9 mouse cellular contexts compared by ENCODE assay signal in genomic region chr7:19068707-19069106, GRCm38 (mm10). TPM values are rescaled to one million over a fixed set of nuclear protein-coding genes. Genes with fewer than 3 reads are reported as not detected.
DNase-seq lines count a peak whose midpoint lies in the region; ATAC-seq and TF ChIP-seq lines count a peak whose summit lies in the region.
"Had no signal": no experiment of that assay in that cellular context is flagged by ENCODE, and none has a peak within 500 bp of the region (broad histone marks: within the 10 kb centered on the region; RNA-seq: fewer than 3 reads in every experiment).

No protein-coding gene starts in this region.

- no peak overlapping the region for H3K4me3 ChIP-seq in ES-Bruce4 (ENCODE audit: low read depth, low read length)
- no peak overlapping the region for H3K4me3 ChIP-seq in embryonic facial prominence, embryonic 10.5 days
- no peak overlapping the region for H3K4me3 ChIP-seq in limb, embryonic 14.5 days (replicated peaks; ENCODE audit: low read length)
- no peak overlapping the region for H3K4me3 ChIP-seq in small intestine, adult 2 months (ENCODE audit: low read depth, low read length)
- H3K4me3 ChIP-seq: neural tube, embryonic 12.5 days had no signal

- TF ChIP-seq EP300 in ES-Bruce4 (IDR thresholded peaks at IDR 0.05; ENCODE audit: insufficient read depth, low read depth, low read length), result no peak

- no peaks in the 10 kb centered on the region for H3K9me3 ChIP-seq in ES-Bruce4 (replicated peaks; ENCODE audit: control insufficient read depth, insufficient read depth, low read length, poor library complexity, severe bottlenecking)
- peaks cover 10% of the 10 kb centered on the region for H3K9me3 ChIP-seq in embryonic facial prominence, embryonic 10.5 days
- no peaks in the 10 kb centered on the region for H3K9me3 ChIP-seq in limb, embryonic 14.5 days (ENCODE audit: control insufficient read depth, low read length)
- H3K9me3 ChIP-seq: neural tube, embryonic 12.5 days had no signal

- WGBS in embryonic facial prominence, embryonic 10.5 days, result 7% methylated on average over 2 of the region's 2 CpGs
- WGBS in limb, embryonic 14.5 days, result 9% methylated on average over 2 of the region's 2 CpGs
- WGBS in small intestine, adult 2 months, result 0% methylated on average over 2 of the region's 2 CpGs

- H3K27me3 ChIP-seq in ES-Bruce4 (ENCODE audit: control insufficient read depth, insufficient read depth, low read length, poor library complexity, severe bottlenecking), result no peaks in the 10 kb centered on the region
- peaks cover 43% of the 10 kb centered on the region for H3K27me3 ChIP-seq in embryonic facial prominence, embryonic 10.5 days (replicated peaks; ENCODE audit: low read depth, poor library complexity, severe bottlenecking)
- peaks cover 31% of the 10 kb centered on the region for H3K27me3 ChIP-seq in limb, embryonic 14.5 days (ENCODE audit: control insufficient read depth, insufficient read depth, low read length)
- peaks cover 19% of the 10 kb centered on the region for H3K27me3 ChIP-seq in small intestine, adult 2 months (ENCODE audit: control insufficient read depth, insufficient read depth, low read length)

- H3K9ac ChIP-seq in ES-Bruce4 (ENCODE audit: low read depth, poor library complexity, severe bottlenecking), result no peak overlapping the region
- no peak overlapping the region for H3K9ac ChIP-seq in limb, embryonic 14.5 days (ENCODE audit: low read depth, low read length, severe bottlenecking)
- H3K9ac ChIP-seq: neural tube, embryonic 12.5 days had no signal

- no peak overlapping the region for H3K27ac ChIP-seq in ES-Bruce4 (ENCODE audit: insufficient read depth, low read length)
- no peak overlapping the region for H3K27ac ChIP-seq in embryonic facial prominence, embryonic 10.5 days (replicated peaks)
- no peak overlapping the region for H3K27ac ChIP-seq in limb, embryonic 14.5 days (replicated peaks; ENCODE audit: low read depth, low read length)
- no peak overlapping the region for H3K27ac ChIP-seq in small intestine, adult 2 months (ENCODE audit: insufficient read depth, low read depth, low read length)
- H3K27ac ChIP-seq: neural tube, embryonic 12.5 days had no signal

- peak; percentile 67 to 68 for DNase-seq in left cerebral cortex, adult 18-20 months (ENCODE audit: low spot score in 2 of 2)
- DNase-seq in left cerebral cortex, adult 11 months (ENCODE audit: low spot score), result no peak
- peak; percentile 87 for DNase-seq in ZHBTc4 (ENCODE audit: low read depth, low spot score)
- peak; percentile 75 for DNase-seq in embryonic facial prominence, embryonic 10.5 days (ENCODE audit: low spot score)
- DNase-seq in limb, embryonic 14.5 days (ENCODE audit: low spot score), result peak; percentile 81

- H3K4me1 ChIP-seq in ES-Bruce4 (ENCODE audit: control insufficient read depth, insufficient read depth, low read length), result no peaks in the 10 kb centered on the region
- H3K4me1 ChIP-seq in embryonic facial prominence, embryonic 10.5 days, result no peaks in the 10 kb centered on the region
- H3K4me1 ChIP-seq in limb, embryonic 14.5 days (ENCODE audit: control insufficient read depth, insufficient read depth, low read length), result no peaks in the 10 kb centered on the region
- no peaks in the 10 kb centered on the region for H3K4me1 ChIP-seq in small intestine, adult 2 months (ENCODE audit: control insufficient read depth, insufficient read depth, insufficient read length, low read length)
- H3K4me1 ChIP-seq: neural tube, embryonic 12.5 days had no signal

- TF ChIP-seq POLR2A in ES-Bruce4 (IDR thresholded peaks at IDR 0.05; ENCODE audit: insufficient read depth, low read length), result no peak
- TF ChIP-seq POLR2A in limb, embryonic 14.5 days (IDR thresholded peaks at IDR 0.05; ENCODE audit: borderline replicate concordance, extremely low read depth, insufficient read depth, insufficient read length), result no peak
- no peak for TF ChIP-seq POLR2A in small intestine, adult 2 months (IDR thresholded peaks at IDR 0.05; ENCODE audit: low read depth, low read length)

- H3K36me3 ChIP-seq in ES-Bruce4 (ENCODE audit: control insufficient read depth, insufficient read depth, low read length, poor library complexity, severe bottlenecking), result no peaks in the 10 kb centered on the region
- no peaks in the 10 kb centered on the region for H3K36me3 ChIP-seq in embryonic facial prominence, embryonic 10.5 days (replicated peaks)
- H3K36me3 ChIP-seq in limb, embryonic 14.5 days (ENCODE audit: control insufficient read depth, insufficient read depth, low read length), result no peaks in the 10 kb centered on the region
- H3K36me3 ChIP-seq in small intestine, adult 2 months (ENCODE audit: control insufficient read depth, insufficient read depth, low read length), result no peaks in the 10 kb centered on the region
- H3K36me3 ChIP-seq: neural tube, embryonic 12.5 days had no signal

- TF ChIP-seq CTCF in ES-Bruce4 (IDR thresholded peaks at IDR 0.05; ENCODE audit: low read depth, low read length), result peak; percentile 41
- TF ChIP-seq CTCF in small intestine, adult 2 months (IDR thresholded peaks at IDR 0.05; ENCODE audit: extremely low read depth, insufficient read length, insufficient replicate concordance, low read depth, low read length), result peak; percentile 39; the same call in 1 of the 2 replicates

- H3K4me2 ChIP-seq in limb, embryonic 14.5 days (replicated peaks; ENCODE audit: low read depth, low read length, severe bottlenecking), result no peak overlapping the region
- H3K4me2 ChIP-seq: neural tube, embryonic 12.5 days had no signal

- no peak for ATAC-seq in limb, embryonic 14.5 days (ENCODE audit: low FRiP score, low read depth)

RNA-seq across cellular contexts. Expression of gene Dmwd, which starts 7.3 kb away (rescaled TPM):
- total RNA-seq in left cerebral cortex, adult 18-20 months (2021), result 100 to 1,000 TPM; 143 TPM
- 43.2 and 45.1 TPM in 2 replicates for polyA plus RNA-seq in ES-Bruce4 (2011; ENCODE audit: insufficient read depth, insufficient read length, low read depth, missing spikeins)
- polyA plus RNA-seq in embryonic facial prominence, embryonic 10.5 days (2016; fragmentation: Nextera tagmentation; extraction: Ambion mirVana), result 16.8 and 18.0 TPM in 2 replicates
- polyA plus RNA-seq in limb, embryonic 14.5 days (2012; rRNA removed), result 126 and 167 TPM in 2 replicates
- 21.8 and 26.5 TPM in 2 replicates for polyA plus RNA-seq in limb, embryonic 14.5 days (2014; fragmentation: Nextera tagmentation; extraction: Ambion mirVana)
- 13.9 and 16.3 TPM in 2 replicates for polyA plus RNA-seq in small intestine, adult 2 months (2012; rRNA removed)

RNA-seq across cellular contexts. Expression of gene Rsph6a, which starts 14.2 kb away (rescaled TPM):
- under 1 TPM in 1 of 2 experiments, not detected in 1; 0.35 TPM for total RNA-seq in left cerebral cortex, adult 18-20 months (2021)
- polyA plus RNA-seq in ES-Bruce4 (2011; ENCODE audit: insufficient read depth, insufficient read length, low read depth, missing spikeins), result not detected in 2 replicates
- polyA plus RNA-seq in embryonic facial prominence, embryonic 10.5 days (2016; fragmentation: Nextera tagmentation; extraction: Ambion mirVana), result not detected in 2 replicates
- 0.04 and 0.12 TPM in 2 replicates for polyA plus RNA-seq in limb, embryonic 14.5 days (2012; rRNA removed)
- not detected in 2 replicates for polyA plus RNA-seq in limb, embryonic 14.5 days (2014; fragmentation: Nextera tagmentation; extraction: Ambion mirVana)
- not detected in 2 replicates for polyA plus RNA-seq in small intestine, adult 2 months (2012; rRNA removed)
- polyA plus RNA-seq: heart, embryonic 16.5 days; neural tube, embryonic 12.5 days had no signal

RNA-seq across cellular contexts. Expression of gene Dmpk, which starts 14.9 kb away (rescaled TPM):
- total RNA-seq in left cerebral cortex, adult 18-20 months (2021), result 10 to 100 TPM; 26.6 to 32.0 TPM
- polyA plus RNA-seq in ES-Bruce4 (2011; ENCODE audit: insufficient read depth, insufficient read length, low read depth, missing spikeins), result 12.8 and 19.5 TPM in 2 replicates
- 7.0 and 9.1 TPM in 2 replicates for polyA plus RNA-seq in embryonic facial prominence, embryonic 10.5 days (2016; fragmentation: Nextera tagmentation; extraction: Ambion mirVana)
- polyA plus RNA-seq in limb, embryonic 14.5 days (2012; rRNA removed), result 143 and 177 TPM in 2 replicates
- 33.1 and 37.1 TPM in 2 replicates for polyA plus RNA-seq in limb, embryonic 14.5 days (2014; fragmentation: Nextera tagmentation; extraction: Ambion mirVana)
- 353 and 387 TPM in 2 replicates for polyA plus RNA-seq in small intestine, adult 2 months (2012; rRNA removed)

RNA-seq across cellular contexts. Expression of gene Six5, which starts 25.7 kb away (rescaled TPM):
- total RNA-seq in left cerebral cortex, adult 18-20 months (2021), result 1 to 10 TPM; 2.3 to 3.0 TPM
- 2.7 and 3.8 TPM in 2 replicates for polyA plus RNA-seq in ES-Bruce4 (2011; ENCODE audit: insufficient read depth, insufficient read length, low read depth, missing spikeins)
- polyA plus RNA-seq in embryonic facial prominence, embryonic 10.5 days (2016; fragmentation: Nextera tagmentation; extraction: Ambion mirVana), result 6.3 and 7.6 TPM in 2 replicates
- 103 and 157 TPM in 2 replicates for polyA plus RNA-seq in limb, embryonic 14.5 days (2012; rRNA removed)
- polyA plus RNA-seq in limb, embryonic 14.5 days (2014; fragmentation: Nextera tagmentation; extraction: Ambion mirVana), result 19.1 and 20.3 TPM in 2 replicates
- polyA plus RNA-seq in small intestine, adult 2 months (2012; rRNA removed), result 14.1 and 14.5 TPM in 2 replicates

RNA-seq across cellular contexts. Expression of gene Sympk, which starts 44.5 kb away (rescaled TPM):
- 100 to 1,000 TPM; 116 to 123 TPM for total RNA-seq in left cerebral cortex, adult 18-20 months (2021)
- 102 and 119 TPM in 2 replicates for polyA plus RNA-seq in ES-Bruce4 (2011; ENCODE audit: insufficient read depth, insufficient read length, low read depth, missing spikeins)
- 43.4 and 45.2 TPM in 2 replicates for polyA plus RNA-seq in embryonic facial prominence, embryonic 10.5 days (2016; fragmentation: Nextera tagmentation; extraction: Ambion mirVana)
- polyA plus RNA-seq in limb, embryonic 14.5 days (2012; rRNA removed), result 97.0 and 113 TPM in 2 replicates
- 23.0 and 27.5 TPM in 2 replicates for polyA plus RNA-seq in limb, embryonic 14.5 days (2014; fragmentation: Nextera tagmentation; extraction: Ambion mirVana)
- 50.4 and 71.8 TPM in 2 replicates for polyA plus RNA-seq in small intestine, adult 2 months (2012; rRNA removed)
